Mouse (Mus musculus): ENCODE results near the gene Gm12830. TPM values are rescaled to one million over a fixed set of nuclear protein-coding genes. Genes with fewer than 3 reads are reported as not detected.

Gene Gm12830
- polyA plus RNA-seq (2015; fragmentation: Nextera tagmentation; extraction: Ambion mirVana), result not detected in 2 replicates

GRCm38 (mm10) chr4:114821567-114822192, at the start of gene Gm12830:
Gene Gm12830, plus strand, starts transcription at chr4:114821722.
- no peak for DNase-seq (ENCODE audit: low spot score)

- DNase-seq (ENCODE audit: low spot score), result no peak
Observed at GRCm38 (mm10) chr4:114773316-114773715, 48.2 kb upstream of the Gm12830 start.

GRCm38 (mm10) chr4:114777625-114778202, 43.8 kb upstream of the Gm12830 start:
- DNase-seq (ENCODE audit: low spot score), result no peak

- no peak for DNase-seq (ENCODE audit: low spot score)
Observed at GRCm38 (mm10) chr4:114778716-114779474, 42.6 kb upstream of the Gm12830 start.

GRCm38 (mm10) chr4:114779475-114779757, 42.1 kb upstream of the Gm12830 start:
- no peak for DNase-seq (ENCODE audit: low spot score)

GRCm38 (mm10) chr4:114779758-114780546, 41.6 kb upstream of the Gm12830 start:
- DNase-seq (ENCODE audit: low spot score), result no peak

GRCm38 (mm10) chr4:114782851-114783250, 38.7 kb upstream of the Gm12830 start:
- no peak for DNase-seq (ENCODE audit: low spot score)

GRCm38 (mm10) chr4:114784735-114785134, 36.8 kb upstream of the Gm12830 start:
- DNase-seq (ENCODE audit: low spot score), result no peak

GRCm38 (mm10) chr4:114788856-114789255, 32.7 kb upstream of the Gm12830 start:
- no peak for DNase-seq (ENCODE audit: low spot score)

- DNase-seq (ENCODE audit: low spot score), result no peak
Observed at GRCm38 (mm10) chr4:114791650-114792049, 29.9 kb upstream of the Gm12830 start.

GRCm38 (mm10) chr4:114793836-114794235, 27.7 kb upstream of the Gm12830 start:
- DNase-seq (ENCODE audit: low spot score), result peak; percentile 7

- no peak for DNase-seq (ENCODE audit: low spot score)
Observed at GRCm38 (mm10) chr4:114797254-114797914, 24.1 kb upstream of the Gm12830 start.

GRCm38 (mm10) chr4:114798041-114798624, 23.4 kb upstream of the Gm12830 start:
- DNase-seq (ENCODE audit: low spot score), result no peak

- no peak for DNase-seq (ENCODE audit: low spot score)
Observed at GRCm38 (mm10) chr4:114804096-114804495, 17.4 kb upstream of the Gm12830 start.

- DNase-seq (ENCODE audit: low spot score), result no peak
Observed at GRCm38 (mm10) chr4:114818963-114819702, 2.4 kb upstream of the Gm12830 start.

GRCm38 (mm10) chr4:114834770-114835581, 13.5 kb downstream of the Gm12830 start:
- no peak for DNase-seq (ENCODE audit: low spot score)

GRCm38 (mm10) chr4:114841336-114841920, 19.9 kb downstream of the Gm12830 start:
- no peak for DNase-seq (ENCODE audit: low spot score)

GRCm38 (mm10) chr4:114842376-114842960, 20.9 kb downstream of the Gm12830 start:
- no peak for DNase-seq (ENCODE audit: low spot score)

Data from thymus, postnatal 0 days (tissue).